Mouse (Mus musculus): ENCODE data around the gene Srrm1. TPM values are rescaled to one million over a fixed set of nuclear protein-coding genes. Genes with fewer than 3 reads are reported as not detected.
A peak's percentile ranks its signal among the peaks of the same experiment; 100 is the strongest.

The Srrm1 gene
- total RNA-seq, 2 experiments from 2014 or later = 448 to 462 TPM

DNA sequence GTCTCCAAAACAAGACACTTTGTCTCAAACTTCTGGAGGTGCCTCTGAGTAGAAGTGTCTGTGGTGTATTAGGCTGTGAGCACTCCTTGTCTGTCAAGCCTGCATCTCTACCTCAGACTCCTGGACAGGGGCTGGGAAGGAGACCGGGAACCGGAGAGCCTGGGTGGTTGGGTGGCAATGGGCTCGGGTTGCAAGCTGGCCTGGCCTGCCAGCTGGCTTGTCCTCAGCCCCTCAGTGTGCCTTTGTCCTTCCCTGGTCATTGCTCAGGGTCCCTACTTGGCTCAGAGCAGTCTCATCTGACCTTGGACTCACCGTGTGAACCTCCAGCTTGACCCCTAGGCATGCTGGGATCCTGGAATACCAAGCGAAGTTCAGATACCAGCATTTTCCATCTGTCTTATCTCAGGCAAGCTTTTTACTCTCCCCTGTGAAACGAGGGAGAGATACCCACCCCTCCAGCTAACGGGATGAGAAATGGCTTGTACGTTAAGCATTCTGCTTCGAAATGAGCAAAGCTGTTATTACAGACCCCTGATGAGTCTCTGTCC is 43.9 kb downstream of the Srrm1 start:
- ATAC-seq (replicated peaks; ENCODE audit: low FRiP score, poor library complexity, severe bottlenecking) = no peak

DNA sequence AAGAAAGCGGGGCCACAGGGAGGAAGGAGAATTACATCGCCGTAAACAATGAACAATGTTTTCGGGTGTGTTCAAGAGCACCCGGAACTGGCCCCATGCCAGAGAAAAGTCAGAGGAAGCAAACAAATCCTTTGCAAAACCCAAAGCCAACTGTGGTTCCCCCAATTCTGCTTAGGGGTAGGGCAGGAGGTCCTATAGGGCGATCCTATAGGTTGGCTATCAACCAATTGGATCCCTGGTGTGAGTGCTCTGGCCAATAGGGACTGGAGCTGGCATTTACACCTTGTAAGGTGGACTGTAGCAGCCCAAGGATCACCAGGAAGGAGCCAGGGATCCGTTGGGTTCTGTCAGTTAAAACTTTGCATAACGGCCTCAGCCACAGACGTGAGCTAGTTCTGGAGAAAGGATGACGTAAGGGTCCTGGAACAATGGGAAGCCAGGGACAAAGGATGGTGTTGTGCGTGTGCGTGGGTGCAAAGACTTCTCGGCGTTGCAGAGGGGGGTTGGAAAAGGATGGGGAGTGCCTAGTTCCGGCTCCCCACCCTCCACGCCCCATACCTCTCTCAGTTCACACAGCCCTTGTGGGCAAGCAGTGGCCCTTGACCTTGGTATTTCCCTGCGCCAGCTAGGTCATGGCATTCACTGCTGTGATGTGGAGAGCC is 46.0 kb downstream of the Srrm1 start:
- ATAC-seq (replicated peaks; ENCODE audit: low FRiP score, poor library complexity, severe bottlenecking) = no peak

DNA sequence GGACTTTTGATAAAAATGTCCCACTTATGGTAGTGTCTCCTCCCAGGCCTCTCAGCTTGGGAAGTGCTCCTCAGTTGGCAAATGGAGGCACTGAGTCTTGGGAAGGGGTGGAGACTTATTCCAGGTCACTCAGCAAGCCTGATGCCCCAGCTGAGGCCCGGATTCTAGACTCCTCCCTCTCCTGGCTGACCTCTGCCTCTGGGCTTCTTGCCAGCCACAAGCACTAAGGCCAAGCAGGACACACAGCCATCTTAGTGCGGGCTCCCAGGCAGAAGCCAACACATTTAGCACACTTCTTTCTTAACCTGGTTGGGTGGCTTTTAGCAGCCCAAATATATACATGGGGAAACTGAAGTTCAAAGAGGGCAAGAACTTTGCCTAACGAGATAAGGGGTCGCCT is 46.6 kb downstream of the Srrm1 start:
- ATAC-seq (replicated peaks; ENCODE audit: low FRiP score, poor library complexity, severe bottlenecking) = no peak

DNA sequence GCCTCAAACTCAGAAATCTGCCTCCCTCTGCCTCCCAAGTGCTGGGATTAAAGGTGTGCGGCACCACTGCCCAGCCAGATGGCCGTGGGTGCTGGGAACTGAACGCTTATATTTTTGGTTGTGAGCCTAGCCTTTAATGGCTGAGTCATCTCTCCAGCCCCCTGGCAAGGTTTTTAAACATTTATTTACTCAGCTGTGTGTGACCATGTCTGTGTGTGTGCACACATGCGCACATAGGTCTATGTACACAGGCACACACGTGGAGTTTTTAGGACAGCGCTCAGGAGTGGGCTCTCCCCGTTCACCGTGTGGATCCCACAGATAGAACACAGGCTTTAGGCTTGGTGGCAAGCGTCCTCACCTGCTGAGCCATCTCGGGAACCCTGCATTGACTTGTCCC is 50.9 kb downstream of the Srrm1 start:
- no peak for ATAC-seq (replicated peaks; ENCODE audit: low FRiP score, poor library complexity, severe bottlenecking)

DNA sequence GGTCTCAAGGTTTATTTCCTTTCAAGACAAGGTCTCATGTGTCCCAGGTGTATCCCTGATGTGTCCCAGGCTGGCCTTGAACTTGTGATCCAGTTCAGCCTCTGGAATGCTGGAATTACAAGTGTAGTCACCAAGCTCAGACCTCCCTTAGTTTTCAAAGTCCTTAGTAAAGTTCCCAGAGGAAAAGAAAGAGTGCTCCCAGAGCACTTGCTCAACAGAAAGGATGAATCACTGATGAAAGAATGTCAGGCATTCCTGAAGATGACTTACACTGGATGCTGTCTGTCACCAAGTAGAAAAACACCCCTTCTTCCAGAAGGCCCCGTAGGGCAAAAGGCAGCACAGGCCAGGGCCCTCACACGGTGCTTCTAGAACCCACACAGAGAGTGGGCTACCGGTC is 52.0 kb downstream of the Srrm1 start:
- ATAC-seq (replicated peaks; ENCODE audit: low FRiP score, poor library complexity, severe bottlenecking) = no peak

DNA sequence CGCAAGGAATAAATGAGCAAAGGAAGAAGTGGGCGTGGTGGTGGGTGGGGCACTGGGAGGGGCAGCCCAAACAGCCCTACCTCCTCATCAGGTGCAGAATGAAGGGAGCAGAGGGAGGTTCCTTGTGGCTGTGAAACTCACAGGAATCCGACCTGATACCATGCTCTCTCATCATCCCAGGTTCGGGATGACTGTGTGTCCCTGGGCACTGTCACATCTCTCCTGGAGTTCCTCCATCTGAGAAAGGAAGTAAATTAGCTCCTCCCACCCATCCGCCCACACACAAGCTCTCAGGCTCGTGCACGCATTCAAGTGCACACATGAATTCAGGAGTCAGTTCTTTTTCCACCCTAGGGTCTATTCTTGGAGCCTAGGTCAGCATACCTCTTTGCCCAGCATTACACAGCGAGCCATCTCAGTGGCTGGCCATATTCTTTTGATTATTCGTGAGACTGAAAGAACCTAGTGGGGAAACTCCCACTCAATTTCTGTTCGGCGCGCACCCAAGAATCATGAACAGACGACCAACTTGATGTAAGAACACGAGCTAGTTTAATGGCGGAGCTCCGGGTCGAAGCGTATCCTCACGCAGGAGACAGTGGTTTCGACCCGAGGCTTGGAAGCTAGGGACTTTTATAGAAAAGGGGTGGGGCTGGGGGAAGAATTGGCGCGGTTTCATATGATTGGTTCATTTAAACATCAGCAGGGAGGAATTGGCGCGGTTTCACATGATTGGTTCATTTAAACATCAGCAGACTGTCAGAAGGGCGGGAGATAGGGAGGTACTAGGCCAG is 52.7 kb downstream of the Srrm1 start:
- ATAC-seq (replicated peaks; ENCODE audit: low FRiP score, poor library complexity, severe bottlenecking) = no peak

DNA sequence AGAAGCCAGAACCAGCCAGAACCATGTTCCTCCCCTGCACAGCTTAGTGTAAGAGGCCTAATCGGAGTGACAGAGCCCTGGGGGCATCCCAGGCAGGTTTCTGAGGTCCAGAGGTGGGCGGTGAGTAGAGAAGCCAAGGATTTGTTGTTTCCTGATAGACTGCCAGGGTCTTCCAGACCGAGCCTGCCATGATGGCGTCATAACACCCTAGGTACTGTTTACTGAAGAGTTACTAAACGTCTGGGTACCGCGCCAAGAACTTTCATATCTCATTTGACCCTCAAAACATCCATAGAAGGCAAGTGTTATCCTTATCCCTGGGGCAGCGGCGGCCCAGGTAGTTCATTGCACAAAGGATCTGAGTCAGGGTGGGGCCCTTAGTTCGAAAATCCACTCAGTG is 54.4 kb downstream of the Srrm1 start:
- no peak for ATAC-seq (replicated peaks; ENCODE audit: low FRiP score, poor library complexity, severe bottlenecking)

DNA sequence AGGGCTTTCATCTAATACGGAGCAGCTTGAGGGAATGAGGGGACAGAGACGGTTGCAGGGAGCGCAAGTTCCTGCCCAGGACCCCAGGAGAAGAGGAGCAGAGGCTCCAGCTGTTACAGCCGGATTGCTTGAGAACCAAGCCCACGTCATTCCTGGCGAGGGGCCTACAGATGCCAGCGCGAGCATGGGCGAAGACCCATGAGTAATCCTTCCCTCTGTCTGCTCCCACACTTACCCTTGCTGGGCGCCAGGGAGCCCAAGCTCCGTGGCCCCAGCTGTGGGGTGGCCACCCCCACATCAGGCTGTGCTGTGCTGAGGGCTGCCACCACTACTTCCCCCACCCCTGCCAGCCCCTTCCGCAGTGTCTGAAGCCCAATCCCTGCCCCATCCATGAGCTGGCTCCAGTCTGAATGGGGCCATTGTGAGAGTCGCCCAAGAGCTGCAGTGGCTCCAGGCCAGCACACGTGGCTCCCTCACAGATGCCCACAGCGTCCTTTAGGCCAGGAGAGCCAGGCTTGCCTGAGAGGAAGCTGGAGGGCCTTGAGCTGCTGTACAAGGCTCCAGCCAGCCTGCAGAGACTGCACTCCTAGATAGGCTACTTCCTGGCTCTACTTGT is 55.1 kb downstream of the Srrm1 start:
- no peak for ATAC-seq (replicated peaks; ENCODE audit: low FRiP score, poor library complexity, severe bottlenecking)

DNA sequence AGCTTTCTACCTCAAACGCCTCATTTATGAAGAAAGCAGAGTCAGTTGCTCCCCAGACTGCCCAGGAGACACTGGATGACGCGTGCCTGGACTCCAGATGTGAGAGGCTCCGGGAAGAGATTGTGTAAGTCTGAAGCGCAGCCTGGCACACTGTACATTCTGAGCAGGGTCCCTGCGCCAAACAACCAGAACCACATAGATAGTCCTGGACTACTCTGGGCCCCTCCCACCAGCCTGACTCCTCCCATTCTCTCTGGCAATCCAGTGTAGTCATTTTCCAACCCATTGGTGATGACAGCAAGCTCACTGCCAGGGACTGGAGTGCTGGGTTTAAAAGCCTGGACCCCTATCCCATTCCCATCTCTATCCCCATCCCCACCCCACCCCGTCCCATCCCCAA is 56.0 kb downstream of the Srrm1 start:
- 0 out of 2 replicates have a peak, but pooled peaks have one; percentile 49 for ATAC-seq (replicated peaks; ENCODE audit: low FRiP score, poor library complexity, severe bottlenecking)

DNA sequence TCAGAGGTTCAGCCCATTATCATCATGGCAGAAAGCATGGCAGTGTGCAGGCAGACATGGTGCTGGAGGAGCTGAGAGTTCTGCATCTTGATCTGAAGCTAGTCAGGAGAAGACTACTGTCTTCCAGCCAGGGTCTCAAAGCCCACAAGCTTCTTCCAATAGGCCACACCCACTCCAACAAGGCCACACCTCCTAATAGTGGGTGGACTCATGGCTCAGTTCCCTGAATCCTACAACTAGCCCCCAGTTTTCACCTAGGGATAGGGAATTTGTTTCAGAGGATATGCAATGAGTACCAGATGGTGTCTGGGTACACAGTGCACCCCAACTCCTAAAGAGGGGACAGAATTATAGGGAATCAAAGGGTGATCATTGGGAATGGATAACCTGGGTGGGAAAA is 56.6 kb downstream of the Srrm1 start:
- ATAC-seq (replicated peaks; ENCODE audit: low FRiP score, poor library complexity, severe bottlenecking) = no peak

DNA sequence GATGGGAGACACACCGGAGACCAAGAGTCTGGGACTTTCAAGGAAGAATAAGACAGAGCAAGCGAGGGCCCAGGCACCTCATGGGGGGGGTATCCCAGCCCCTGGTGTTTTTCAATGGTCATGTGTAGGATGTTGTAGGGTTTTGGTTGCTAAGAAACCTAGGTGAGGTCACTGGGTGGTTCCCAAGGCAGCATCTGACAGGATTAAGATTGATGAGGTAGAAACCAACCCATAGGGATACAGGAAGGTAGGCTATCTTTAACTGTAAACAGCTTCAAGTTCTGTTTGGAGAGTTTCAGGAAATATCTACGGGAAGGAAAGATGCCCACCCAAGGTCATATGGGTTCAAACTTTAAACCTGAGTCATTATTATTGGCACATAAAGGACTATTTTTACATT is 59.3 kb downstream of the Srrm1 start:
- no peak for ATAC-seq (replicated peaks; ENCODE audit: low FRiP score, poor library complexity, severe bottlenecking)

DNA sequence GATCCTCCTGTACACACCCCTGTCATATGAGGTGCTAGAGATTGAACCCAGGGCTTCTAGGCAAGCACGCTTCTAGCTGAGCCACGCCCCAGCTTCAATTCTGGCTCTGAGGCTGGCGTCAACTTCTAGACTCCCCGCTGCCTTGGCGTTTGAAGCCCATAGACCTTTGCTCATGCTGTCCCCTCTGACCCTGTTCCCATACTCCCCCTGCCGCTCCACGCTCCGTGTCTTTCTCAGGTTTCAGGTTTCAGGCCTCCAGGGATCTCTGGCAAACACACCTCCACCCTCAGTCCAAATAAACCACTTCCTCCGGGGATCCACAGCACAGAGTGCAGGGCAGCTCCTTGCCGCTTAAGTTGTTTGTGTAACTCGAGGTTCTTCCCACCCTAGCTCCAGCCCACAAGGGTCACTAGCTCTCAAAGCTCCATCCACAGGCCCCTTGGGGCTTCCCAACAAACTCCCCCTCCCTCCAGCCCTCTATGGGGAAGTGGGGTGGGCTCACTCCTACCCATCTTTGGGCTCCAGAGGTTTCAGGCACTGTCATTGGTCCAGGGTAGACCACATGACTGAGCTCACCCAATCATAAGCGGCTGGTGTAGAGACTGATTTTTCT is 60.5 kb downstream of the Srrm1 start:
- 0 out of 2 replicates have a peak, but pooled peaks have one; percentile 31 for ATAC-seq (replicated peaks; ENCODE audit: low FRiP score, poor library complexity, severe bottlenecking)

DNA sequence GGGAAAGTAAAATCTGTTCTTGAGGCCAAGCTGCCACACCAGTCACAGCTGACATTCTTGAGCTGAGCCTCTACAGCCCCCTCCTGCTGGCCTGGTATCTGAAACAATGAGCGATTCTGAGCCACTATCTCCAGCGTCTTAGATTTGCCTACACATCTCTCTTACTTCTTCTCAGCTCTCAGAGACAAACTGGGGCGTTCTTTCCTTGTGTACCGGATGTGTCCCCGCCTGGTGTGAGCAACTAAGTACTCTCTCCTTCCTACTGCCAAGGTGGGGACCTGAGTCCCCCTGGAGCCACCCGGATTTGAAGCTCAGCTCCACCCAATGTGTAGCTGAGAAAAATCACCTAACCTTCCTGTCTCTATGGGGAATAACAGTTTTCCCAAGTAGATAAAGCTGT is 61.3 kb downstream of the Srrm1 start:
- no peak for ATAC-seq (replicated peaks; ENCODE audit: low FRiP score, poor library complexity, severe bottlenecking)

DNA sequence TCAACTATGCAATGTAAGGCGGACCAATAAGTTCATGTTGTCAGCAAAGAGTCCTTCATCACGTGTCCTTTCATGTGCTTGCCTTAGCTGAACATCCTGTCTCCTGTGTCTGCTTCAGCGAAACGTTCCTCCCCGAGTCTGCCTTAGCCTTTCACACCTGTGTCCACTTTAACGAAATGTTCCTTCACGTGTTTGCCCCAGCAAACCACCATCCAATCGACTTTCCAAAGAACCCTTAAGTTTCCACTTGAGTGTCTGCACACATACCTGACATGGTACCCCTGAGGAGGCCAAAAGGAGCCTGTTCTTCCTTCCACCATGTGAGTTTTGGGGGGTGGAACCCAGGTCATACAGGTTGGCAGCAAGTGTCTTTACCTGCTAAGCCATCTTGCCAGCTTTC is 61.9 kb downstream of the Srrm1 start:
- ATAC-seq (replicated peaks; ENCODE audit: low FRiP score, poor library complexity, severe bottlenecking) = no peak

DNA sequence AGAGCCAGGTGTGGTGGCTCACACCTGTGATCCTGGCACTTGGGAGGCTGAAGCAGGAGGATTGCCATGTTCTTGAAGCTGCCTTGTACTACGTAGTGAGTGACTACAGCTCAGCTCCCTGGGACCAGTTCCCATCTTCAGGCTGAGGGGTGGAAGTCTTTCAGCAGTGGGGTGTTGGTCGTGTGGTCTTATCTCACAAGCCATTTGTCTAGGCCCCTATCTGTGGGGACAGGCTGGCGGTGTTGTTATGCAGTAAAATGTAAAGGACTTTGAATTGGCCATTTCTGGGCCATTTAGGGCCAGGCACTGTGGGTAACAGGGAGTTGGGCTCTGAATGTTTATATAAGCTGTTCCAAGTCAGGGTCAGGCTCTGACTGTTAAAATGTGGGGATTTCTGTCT is 65.1 kb downstream of the Srrm1 start:
- ATAC-seq (replicated peaks; ENCODE audit: low FRiP score, poor library complexity, severe bottlenecking) = peak; percentile 81

DNA sequence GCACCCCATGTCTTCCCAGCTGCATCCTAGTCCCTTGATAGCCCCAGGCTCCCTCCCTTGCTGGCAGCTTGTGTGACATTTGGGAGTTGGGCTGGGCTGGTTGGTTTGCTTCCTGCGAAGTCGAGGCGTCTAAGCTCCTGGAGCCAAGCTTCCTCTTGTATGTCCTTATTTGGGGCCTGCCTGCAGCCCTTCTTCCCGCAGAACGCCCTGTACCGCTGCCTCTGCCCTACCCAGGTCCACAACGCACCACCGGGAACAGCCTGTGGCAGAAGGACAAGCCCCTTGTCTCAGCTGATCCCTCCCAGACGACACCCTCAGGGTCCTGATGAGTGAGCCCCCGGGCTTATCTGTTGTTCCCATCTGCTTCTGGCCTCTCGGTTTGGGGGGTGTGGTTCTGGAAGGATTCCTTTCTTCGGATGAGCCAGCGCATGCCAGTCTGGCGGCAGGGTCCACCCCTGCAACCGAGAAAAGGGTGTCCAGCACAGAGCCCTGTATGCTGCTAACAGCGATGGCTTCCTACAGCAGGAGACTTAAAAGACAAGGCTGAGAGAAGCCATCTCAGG is 66.2 kb downstream of the Srrm1 start:
- peak; percentile 69 for ATAC-seq (replicated peaks; ENCODE audit: low FRiP score, poor library complexity, severe bottlenecking)

DNA sequence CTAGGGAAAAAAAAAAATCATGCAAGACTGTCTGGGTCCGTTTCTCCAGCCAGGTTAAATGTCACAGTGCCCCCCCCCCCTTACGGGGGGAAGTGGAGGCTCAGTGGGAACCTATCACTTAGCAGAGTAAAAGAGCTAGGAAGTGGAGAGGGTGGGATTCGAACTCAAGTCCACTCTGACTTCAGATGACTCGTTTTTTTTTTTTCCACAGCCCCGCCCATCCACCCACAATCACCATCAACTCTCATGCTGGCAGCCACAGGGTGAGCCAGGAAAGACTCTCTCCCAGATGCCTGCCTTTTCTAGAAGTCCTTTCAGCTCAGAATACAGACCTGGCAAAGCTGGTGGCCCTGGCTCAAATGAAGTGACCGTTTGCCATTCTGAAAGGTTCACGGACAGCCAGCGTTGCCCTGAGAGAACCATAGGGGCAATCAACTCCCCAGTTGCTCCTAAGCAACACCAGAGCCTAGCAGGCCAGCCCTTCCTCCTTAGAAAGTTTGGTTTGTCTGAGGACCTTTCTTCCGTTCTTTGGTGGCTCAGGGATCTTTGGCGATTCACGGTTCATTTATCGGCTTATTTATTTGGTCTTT is 67.0 kb downstream of the Srrm1 start:
- no peak for ATAC-seq (replicated peaks; ENCODE audit: low FRiP score, poor library complexity, severe bottlenecking)

DNA sequence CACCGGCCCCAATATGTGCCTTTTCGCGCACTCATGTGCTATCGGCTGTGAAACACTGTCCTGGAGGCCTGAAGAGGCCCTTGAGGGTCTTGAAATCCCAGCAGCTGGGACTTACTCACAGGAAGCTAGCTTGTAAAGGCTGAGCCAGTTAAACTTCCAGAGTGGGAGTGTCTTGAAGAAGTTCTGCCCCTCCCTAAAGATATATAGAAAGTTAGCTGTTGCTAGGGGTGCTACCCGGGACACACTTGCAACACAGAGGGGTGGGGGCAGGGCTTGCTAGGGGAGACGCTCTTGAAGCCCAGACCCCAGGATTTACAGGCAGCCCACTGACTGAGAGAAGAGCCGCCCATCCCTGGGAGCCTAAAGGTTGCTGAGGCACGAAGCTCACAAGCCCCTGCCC is 67.7 kb downstream of the Srrm1 start:
- ATAC-seq (replicated peaks; ENCODE audit: low FRiP score, poor library complexity, severe bottlenecking) = no peak

DNA sequence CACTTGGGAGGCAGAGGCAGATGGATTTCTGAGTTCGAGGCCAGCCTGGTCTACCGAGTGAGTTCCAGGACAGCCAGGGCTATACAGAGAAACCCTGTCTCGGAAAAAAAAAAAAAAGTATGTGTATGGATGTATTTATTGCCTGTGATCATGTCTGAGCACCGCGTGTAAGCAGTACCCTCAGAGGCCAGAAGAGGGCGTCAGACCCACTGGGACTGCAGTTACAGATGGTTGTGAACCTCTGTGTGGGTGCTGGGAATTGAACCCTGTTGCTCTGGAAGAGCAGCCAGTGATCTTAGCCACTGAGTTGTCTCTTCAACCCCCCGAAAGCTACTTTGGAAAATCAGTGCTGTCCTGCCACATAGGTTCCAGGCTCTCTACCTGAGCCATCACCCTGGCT is 69.2 kb downstream of the Srrm1 start:
- ATAC-seq (replicated peaks; ENCODE audit: low FRiP score, poor library complexity, severe bottlenecking) = no peak

DNA sequence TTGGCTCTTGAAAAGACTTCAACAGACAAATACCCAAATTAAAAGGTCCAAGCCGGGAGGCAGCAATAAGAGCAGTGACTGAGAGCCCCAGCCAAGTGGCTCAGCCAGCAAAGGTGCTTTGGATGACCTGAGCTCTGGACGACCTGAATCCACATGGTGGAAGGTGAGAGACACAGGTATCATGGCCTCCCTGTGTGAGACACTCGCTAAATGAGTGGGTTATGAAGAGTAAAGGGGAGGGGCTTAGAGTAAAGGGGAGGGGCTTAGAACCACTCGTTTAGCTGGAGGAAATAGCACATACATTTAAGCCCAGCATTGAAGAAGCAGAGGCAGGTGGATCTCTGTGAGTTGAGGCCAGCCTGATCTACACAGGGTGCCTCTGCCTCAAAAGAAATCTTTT is 69.7 kb downstream of the Srrm1 start:
- no peak for ATAC-seq (replicated peaks; ENCODE audit: low FRiP score, poor library complexity, severe bottlenecking)

Measured in erythroid progenitor cell, adult 5-6 weeks (primary cell).